Mouse (Mus musculus): Measurements from ENCODE around the gene Gm20388. TPM values are rescaled to one million over a fixed set of nuclear protein-coding genes. Genes with fewer than 3 reads are reported as not detected.
A peak's percentile ranks its signal among the peaks of the same experiment; 100 is the strongest.

The Gm20388 gene
- polyA plus RNA-seq, 1 experiment from 2014 or later = 2.5 TPM

- Histone ChIP-seq H3K27ac (no peak overlapping the region), H3K9me3 (replicated peaks) (no peaks in the 10 kb centered on the region), H3K27me3 (ENCODE audit: low read depth, poor library complexity, severe bottlenecking) (no peaks in the 10 kb centered on the region), H3K4me3 (no peak overlapping the region), H3K36me3 (no peaks in the 10 kb centered on the region), H3K4me1 (no peaks in the 10 kb centered on the region)
- no peak for DNase-seq (ENCODE audit: low spot score)
- 89% methylated on average over 7 of the region's 7 CpGs for WGBS
Observed at GRCm38 (mm10) chr8:124394951-124395350, 4484.3 kb downstream of the Gm20388 start.

MicroRNAs within 50 kb of the gene (microRNA counts, 519-probe panel; counts per million panel counts)
- microRNA mmu-miR-1967 = 684 counts per million, percentile 72 among the panel's probes with 10 or more counts

Small RNA genes lying within 50 kb of the gene (microRNA-seq; reads per million reads assigned to microRNA genes)
- gene Gm22715 = not detected
- gene Gm24366 = not detected
- gene Gm27530 = not detected
- not detected for gene Mir1967
- not detected for gene Mir6396
- gene Mir7079 = 0.88 reads per million
- gene Mir7080 = 1.2 reads per million
- 0.88 reads per million for gene Mir7237
- 0.88 reads per million for gene Mir7687

Other genes starting within 250 kb of the Gm20388 start
- gene Wfdc1, start 244.5 kb upstream of the Gm20388 start, polyA plus RNA-seq (2016; fragmentation: Nextera tagmentation; extraction: Ambion mirVana) = 0.10 TPM in 1 of 2 replicates, not detected in the other
- 2.3 and 2.5 TPM in 2 replicates for gene Atp2c2, start 210.8 kb upstream of the Gm20388 start, polyA plus RNA-seq (2016; fragmentation: Nextera tagmentation; extraction: Ambion mirVana)
- gene Tldc1, start 132.4 kb upstream of the Gm20388 start, polyA plus RNA-seq (2016; fragmentation: Nextera tagmentation; extraction: Ambion mirVana) = 13.1 and 14.6 TPM in 2 replicates
- gene Cotl1, start 70.3 kb upstream of the Gm20388 start, polyA plus RNA-seq (2016; fragmentation: Nextera tagmentation; extraction: Ambion mirVana) = 53.2 and 94.6 TPM in 2 replicates
- gene Klhl36, start 48.6 kb upstream of the Gm20388 start, polyA plus RNA-seq (2016; fragmentation: Nextera tagmentation; extraction: Ambion mirVana) = 7.2 and 7.9 TPM in 2 replicates
- 226 and 235 TPM in 2 replicates for gene Usp10, start 481 bp upstream of the Gm20388 start, polyA plus RNA-seq (2016; fragmentation: Nextera tagmentation; extraction: Ambion mirVana)
- 5.0 and 6.1 TPM in 2 replicates for gene Crispld2, start 81.6 kb downstream of the Gm20388 start, polyA plus RNA-seq (2016; fragmentation: Nextera tagmentation; extraction: Ambion mirVana)
- gene Zdhhc7, start 190.6 kb downstream of the Gm20388 start, polyA plus RNA-seq (2016; fragmentation: Nextera tagmentation; extraction: Ambion mirVana) = 32.4 and 34.8 TPM in 2 replicates
- gene 6430548M08Rik, start 203.3 kb downstream of the Gm20388 start, polyA plus RNA-seq (2016; fragmentation: Nextera tagmentation; extraction: Ambion mirVana) = 1.7 and 2.2 TPM in 2 replicates